Mouse (Mus musculus): ENCODE data around the gene Duox1.
"Not testable (repeated sequence)": the region's sequence is repeated elsewhere in the genome, so short reads cannot be mapped to it uniquely, and the experiment has no call there.

DNA sequence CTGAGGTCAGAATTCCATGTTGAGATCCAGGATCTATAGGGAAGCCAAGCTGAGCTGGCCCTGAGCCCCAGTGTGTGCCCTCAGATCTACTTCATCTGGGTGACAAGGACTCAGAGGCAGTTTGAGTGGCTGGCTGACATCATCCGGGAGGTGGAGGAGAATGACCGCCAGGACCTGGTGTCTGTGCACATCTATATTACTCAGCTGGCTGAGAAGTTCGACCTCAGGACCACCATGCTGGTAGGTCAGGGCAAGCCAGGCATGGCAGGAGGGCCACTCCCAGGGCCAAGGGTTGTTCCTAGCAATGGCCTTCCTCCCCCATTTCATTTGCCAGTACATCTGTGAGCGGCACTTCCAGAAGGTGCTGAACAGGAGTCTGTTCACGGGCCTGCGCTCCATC lies 30.7 kb downstream of the Duox1 start:
- not testable (repeated sequence) for TF ChIP-seq CTCF (IDR thresholded peaks at IDR 0.05; ENCODE audit: low read depth, low read length); TAL1 (conservative IDR thresholded peaks at IDR 0.05; ENCODE audit: low read depth, low read length); POLR2AphosphoS5 (IDR thresholded peaks at IDR 0.05; ENCODE audit: insufficient replicate concordance, low read depth, low read length)

Measured in G1E (cell line).